Mouse (Mus musculus) cerebellum, postnatal 14 days (tissue): Measurements from ENCODE around the gene Nemp2.

Experiments
- DNase-seq, 2 experiments: peaks; one replicate each; pipeline ENCODE4 v3.0.0; 2021; ENCODE audit warnings: mixed read lengths in 2 of 2

Nemp2 gene

DNA sequence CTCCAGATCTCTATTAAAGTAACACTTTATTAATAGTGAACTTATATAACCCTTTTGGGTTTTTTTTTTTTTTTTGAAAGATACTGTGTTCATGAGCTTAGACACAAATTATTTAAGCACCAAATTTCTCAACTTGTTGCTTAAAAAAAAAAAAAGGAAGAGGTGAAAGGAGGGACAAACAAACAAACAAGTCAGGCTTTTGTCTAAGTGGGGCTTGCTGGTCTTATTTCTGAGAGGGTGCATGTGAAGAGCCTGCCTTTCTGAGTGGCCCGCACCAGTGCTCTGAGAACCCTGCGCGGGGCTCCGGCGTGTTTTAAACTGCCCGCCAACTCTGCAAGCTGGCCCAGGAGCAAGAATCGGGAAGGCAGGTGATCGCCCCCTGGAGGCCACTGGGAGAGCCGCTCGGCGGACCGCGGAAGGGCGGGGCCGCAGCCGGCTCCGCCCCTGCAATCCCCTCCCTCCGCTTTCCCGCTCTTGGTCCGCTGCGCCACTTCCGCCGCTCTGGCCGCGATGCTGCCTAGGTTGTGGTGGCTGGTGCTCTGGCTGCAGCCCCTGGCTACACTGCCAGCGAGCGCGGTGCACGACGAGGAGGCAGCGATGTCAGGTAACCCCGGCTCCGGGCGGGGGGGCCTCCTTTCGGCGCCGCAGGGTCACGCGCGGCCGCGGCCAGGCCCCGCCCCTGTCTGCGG, at the start of gene Nemp2:
Gene Nemp2 (plus strand): TSS at position 456 of the 689 bp plus-strand sequence.
- DNase-seq: peak; percentile 97 to 98

DNA sequence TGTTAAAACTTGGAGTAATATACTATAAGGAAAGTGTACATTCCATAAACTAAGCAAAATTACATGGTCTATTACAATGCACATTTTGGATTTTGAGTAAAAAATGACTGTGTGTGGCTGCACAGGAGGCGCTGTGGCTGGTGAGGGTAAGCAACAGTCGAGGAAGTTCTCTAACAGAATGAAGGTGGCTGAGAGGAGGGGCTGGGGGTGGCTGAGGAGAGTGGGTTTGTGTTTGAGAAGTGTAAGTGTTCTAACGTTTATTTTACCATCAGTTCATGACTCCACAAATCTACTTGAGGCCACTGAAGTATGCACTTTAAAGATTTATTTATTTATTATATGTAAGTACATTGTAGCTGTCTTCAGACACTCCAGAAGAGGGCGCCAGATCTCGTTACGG, 48.8 kb upstream of the Nemp2 start:
- no peak for DNase-seq

DNA sequence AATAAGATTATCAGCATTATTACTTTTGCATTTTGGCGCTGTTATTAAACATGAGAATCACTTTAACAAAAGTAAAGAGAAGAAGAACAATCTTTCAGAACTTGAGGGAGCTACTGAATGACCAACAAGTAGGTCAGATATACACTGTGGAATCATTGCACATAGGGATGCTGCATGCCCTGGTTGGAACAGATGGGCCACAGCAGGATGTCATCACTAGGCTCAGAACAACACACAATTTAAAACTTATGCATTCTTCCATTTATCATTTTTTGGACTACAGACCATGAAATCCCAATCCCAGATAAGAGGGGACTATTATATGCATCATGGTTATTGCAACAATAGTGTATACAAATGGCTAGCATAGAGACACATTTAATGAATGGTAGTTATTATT, 47.6 kb upstream of the Nemp2 start:
- peak in 1 of 2 experiments; percentile 26 for DNase-seq

DNA sequence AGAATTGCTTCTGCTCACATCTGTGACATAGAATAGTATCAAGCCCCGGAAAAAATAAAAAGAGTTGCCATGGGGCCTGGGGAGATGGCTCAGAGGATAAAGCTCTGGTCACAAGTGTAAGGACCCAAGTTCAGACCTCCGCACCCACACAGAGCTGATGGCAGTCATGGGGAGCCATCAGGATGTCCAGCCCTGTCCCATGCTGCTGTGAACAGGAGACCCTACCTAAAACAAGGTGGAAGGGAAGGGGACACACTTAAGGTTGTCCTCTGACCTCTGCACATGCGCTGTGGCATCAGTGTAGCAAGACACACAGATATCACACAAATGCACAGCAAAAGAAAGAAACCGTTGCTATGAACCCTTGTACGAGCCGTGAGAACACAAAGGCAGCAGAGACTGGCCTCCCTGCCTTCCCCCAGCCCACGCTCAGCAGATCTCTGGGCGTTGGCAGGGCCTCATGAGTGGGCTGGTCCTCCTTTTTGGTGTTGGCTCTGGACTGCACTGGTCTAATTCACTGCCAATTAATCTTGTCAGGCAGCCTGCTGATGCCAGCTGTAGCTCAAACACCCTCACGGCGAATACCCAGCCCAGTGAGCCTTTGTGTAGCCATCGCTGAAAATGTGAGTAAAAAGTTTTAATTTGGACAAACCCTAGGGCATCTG, 33.4 kb upstream of the Nemp2 start:
- DNase-seq: peak; percentile 82 to 84

DNA sequence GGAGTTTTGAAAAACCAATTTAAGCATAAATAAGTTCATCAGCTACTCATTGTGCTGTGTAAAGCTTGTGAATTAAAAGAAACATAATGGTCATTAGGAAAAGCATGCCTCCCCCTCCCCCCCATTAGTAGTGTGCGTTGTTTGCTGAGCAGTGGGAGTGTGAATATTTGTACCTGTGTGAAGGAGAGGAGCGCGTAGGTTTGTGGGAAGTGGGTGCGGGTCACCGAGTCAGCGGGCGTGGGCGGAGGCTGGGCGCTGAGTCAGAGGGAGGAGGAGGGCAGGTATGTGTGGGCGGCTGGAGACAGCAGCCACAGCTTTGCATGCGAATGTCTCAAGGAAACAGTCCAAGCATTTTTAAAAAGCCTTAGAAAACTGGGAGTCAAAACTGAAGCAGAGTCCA, 32.7 kb upstream of the Nemp2 start:
- peak; percentile 60 to 63 for DNase-seq

DNA sequence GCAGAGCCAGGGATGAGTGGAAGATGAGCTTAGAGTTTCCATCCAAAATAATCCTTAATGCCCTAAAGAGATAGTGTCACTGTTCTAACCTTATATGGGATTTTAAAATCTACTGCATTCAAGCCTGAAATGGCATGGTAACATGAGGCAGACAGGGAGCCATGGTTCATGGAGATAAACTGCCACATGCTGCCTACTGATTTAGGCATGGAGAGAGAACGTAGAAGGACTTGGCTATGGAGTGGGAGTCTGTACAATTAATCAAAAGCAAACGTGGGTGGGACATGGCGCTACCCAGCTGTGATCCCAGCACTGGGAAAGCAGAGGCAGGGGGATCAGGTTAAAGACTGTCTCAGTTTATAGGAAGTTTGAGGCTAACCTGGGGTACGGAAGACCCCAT, 32.1 kb upstream of the Nemp2 start:
- peak in 1 of 2 experiments; percentile 10 for DNase-seq

DNA sequence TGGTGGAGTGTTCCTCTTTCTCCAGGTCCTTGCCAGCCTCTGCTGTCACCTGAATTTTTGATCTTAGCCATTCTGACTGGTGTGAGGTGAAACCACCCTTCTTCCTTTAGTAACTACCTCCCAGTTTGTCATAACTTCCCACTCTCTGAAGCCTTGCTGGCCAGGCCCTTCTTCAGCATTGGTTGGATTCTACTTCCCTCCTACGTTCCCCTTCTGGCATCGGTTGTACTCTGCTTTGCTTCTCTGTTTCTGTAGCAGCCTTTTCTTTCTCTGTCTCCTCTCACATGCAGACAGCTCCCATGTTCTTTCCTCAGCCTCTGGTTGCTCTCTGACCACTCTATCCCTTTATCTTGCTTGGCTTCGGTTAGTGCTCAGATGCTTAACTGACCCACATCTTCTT, 29.0 kb upstream of the Nemp2 start:
- no peak for DNase-seq

DNA sequence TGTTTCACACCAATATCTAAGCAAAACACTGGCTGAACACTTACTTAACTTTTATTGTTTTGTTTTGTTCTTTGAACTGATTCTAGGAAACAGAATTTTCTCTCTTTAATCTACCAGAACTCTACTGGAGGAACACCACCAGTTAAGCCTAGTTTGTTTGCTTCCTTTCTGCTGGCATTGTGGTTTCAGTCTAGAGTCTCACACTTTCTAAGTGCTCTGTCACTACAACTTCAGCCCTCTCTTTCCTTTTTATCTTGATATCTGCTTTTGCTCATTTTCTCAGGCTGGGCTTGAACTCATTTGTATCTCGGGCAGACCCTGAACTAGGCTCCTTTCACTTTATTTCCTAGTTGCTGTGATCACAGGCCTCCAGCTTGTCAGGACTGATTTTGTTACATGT, 22.8 kb upstream of the Nemp2 start:
- DNase-seq: no peak

DNA sequence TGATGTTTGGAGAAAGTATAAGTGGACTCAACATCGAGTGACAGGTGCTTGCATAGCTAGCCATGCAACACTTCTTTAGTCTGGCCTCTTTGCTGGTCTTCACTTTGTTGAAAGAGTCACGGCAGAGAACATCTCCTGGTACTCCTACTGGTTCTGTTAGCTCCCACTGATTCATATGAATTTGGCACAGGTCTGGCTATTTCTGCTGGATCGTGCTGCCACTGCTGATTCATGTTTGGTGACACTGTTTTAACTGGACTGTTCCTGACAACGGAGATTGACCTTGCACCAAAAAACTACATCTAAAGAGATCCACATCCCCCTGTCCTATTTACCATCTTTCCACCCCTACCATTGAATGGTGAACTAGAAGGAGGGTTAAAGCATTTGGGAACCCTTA, 22.0 kb upstream of the Nemp2 start:
- DNase-seq: no peak

DNA sequence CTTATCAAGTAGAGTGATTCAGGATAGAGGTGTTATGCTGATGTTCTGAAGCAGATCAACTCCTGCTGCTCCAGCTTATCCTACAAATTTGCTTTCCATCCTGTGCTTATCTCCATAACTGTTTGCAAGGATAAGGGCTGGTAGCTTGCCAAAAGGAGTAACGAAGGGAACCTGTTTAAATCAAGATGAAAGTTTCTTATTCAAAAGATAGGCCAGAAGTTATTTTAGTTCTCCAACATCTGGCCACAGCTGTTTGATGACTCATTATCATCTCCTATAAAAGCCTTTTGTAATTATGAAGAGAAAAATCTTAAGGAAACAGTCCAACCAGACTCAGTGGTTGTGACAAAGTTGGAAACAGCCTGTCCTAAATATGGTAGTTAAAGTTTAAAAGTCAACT, 12.3 kb upstream of the Nemp2 start:
- DNase-seq: no peak

DNA sequence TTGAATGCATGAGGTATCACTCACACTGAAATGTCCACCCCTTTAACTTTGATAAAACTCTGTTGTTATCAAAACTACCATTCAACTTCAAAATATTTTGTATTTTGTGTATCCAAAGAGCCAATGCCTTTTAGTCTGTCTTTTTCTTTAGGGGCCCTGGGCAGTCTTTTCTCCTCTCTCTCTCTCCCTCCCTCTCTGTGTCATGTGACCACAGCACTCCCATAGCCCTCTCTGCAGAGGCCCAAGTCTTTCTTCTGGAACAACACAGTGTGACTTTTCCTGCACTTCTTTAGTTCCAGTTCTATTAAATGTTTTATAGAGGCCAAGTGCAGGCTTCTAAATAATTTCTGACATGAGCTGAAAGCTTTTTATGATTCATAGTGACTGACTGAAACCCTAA, 10.1 kb upstream of the Nemp2 start:
- no peak for DNase-seq

DNA sequence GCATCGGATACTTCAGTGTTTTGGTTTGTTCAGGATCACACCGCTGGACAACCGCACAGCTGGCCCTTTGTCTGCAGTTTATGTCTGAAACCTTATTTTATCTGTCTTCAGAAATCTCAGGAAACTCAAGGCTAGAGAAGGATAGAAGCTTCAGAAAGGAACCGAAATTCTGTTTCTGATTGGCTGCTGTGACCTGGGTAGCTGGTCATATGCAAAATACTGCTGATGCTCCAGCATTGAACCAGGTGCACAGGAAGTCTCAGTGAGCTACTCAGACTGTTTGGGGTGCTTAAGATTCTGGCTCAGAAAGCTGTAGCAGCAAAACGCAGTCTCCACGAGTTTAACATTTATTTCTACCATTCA, 415 bp downstream of the Nemp2 start:
- no peak for DNase-seq

DNA sequence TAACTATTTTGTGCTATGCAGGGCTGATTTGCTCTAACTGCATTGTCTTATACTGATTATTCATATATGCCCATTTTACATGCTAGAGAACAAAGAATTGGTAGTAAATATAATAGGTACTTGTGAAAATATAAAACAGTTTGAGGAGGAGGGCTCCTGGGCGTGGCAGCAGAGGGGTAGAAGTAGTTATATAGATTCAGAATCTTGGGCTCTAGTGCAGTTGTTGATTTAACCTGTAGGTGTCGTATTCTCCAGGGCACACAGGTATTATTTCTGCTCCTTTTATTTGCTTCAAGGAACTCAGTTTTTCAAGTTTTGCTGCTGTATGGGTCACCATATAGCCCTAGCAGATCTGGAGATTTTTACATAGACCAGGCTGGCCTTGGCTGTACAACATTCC, 1.1 kb downstream of the Nemp2 start:
- peak in 1 of 2 experiments; percentile 31 for DNase-seq

DNA sequence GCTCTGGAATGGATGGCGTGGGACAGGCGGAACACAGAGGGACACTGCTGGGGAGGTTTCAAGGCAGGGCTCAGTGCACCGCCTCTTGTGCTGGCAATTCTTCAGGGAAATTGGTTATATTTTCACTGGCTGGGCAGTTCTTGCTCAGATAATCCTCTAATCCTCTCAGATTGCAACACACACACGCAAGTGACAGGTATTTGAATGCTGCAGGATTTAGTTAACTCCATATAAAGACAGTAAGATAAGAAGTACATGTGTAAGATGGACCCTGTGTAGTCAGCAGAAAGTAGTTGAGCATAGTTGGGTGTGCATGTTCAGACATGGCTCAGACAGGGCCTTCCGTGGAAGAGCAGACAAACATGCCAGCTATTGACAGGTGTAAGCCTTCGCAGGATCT, 3.7 kb downstream of the Nemp2 start:
- no peak for DNase-seq

DNA sequence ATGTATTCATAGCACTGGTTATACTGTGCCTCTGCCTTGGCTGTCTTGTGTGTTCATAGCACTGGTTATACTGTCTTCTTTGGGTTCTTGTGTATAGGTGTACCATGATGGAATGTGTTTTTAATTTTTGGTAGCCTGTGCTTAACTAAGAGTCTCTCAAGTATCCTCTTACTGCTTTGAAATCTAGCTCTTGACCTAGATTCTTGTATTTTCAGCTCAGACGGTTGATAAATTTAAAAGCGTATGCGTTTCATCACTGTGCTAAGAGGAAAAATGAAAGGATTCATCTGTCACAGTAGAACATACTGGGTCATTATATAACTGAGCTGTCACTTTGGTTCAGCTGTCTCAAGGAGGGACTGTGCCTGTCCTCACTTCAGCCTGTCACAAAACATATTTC, 5.4 kb downstream of the Nemp2 start:
- DNase-seq: no peak

DNA sequence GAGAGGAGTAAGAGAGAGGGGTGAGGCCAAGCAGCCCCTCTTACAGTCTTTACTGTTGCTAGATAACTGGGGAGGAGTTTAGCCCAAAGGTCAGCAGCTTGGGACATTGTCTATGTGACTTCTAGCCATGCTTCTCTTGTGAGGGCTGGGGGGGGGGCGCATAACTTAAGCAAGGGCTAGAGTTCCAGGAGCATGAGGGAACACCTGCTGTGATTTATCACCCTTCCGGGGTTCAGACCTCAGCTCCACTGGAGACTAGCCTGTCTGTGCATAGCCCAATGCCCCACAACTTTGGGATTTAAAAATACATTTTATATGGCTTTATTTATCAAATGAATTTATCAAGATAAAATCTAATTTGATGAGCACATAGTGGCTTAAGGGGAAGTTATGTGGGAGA, 7.6 kb downstream of the Nemp2 start:
- DNase-seq: no peak

DNA sequence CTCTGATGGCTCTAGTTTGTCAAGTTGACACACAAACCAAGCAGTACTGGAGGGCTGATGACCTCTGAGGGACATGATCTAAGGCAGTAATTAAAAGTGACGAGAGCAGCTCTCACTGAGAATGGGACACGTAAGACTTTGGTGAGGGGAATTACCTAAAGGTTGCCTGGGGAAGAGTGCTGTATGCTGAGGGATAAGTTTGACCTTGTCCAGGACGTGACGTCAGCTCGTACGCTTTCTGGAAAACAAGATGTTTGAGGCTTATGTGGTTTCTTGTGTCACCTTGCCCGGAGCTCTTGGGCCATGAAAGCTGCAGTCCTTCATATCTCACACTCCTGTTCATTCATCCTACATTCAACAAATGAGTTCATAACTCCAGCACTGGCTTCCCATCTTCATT, 8.6 kb downstream of the Nemp2 start:
- DNase-seq: no peak

DNA sequence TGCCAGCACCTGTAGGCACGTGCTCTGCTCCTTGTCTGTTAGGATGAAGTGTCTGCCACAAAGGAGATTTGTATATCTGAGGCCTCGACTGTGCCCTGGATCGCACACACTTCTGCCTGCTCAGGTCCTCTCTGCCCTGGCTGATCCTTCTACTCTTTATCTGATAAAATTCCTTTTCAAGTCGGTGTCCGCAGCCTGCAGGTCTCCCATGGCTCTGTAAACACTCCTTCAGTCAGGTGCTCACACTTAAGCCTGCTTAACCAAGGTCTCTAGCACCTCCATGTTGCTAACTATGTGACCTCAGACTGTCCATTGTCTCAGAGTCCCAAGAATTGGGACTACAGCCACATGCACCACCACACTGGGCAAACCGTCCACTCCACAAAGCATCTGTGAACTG, 9.8 kb downstream of the Nemp2 start:
- DNase-seq: no peak

DNA sequence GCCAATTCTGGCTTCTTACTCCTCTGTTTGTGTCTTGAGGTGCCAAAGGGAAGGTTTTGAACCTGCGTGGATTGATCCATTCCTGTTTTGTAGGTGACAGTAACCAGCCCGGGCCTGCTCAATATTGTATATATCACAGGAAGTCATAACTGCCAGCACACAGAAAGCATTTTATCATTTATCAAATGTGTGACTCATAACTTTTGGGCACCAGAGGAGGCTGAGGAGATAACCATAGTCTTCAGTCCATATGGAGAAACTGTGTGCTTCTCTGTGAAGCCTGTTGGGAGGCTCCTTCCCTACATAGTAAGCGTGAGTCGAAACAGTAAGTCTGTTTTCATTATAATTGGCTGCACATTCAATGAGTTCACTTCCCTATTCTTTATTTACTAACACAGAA, 10.2 kb downstream of the Nemp2 start:
- no peak for DNase-seq

DNA sequence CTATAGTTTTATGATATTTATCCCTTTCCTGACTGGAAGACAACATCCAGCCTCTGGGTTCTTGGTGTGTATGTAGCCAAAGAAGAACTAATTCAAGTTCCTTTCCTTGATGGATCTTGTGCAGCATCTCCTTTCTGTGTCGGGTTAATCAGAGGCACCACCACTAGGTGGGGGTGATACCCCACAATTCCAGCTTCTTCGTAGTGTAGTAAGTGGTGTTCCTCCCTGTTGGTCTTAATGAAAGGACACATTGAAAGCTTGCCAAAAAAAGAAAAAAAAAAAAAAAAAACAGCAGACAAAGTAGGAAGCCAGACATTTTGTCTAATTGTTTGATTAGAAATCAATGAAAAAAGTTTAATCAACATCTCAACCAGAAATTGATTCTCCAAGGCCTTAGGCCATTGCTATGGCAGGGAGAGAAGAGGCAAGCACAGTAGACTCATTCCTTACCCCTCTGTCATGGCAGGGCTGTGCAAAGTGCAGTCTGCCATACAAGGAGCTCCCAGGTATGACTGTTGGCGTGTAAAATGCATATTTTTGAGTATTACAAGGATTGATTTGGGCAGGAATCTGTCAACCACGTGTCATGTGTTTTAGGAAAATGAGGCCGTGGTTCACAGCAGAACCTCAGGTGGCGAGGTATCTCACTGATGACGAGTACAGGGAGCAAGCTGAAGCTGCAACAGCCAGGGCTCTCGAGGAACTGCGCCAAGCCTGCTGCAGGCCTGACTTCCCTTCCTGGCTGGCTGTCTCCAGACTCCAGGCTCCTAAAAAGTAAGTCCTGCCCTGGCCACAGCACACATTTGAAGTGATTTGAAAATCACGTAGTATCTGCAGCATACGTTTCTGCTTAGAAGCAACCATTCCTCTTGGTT, 17.9 kb downstream of the Nemp2 start:
- peak; percentile 83 for DNase-seq

DNA sequence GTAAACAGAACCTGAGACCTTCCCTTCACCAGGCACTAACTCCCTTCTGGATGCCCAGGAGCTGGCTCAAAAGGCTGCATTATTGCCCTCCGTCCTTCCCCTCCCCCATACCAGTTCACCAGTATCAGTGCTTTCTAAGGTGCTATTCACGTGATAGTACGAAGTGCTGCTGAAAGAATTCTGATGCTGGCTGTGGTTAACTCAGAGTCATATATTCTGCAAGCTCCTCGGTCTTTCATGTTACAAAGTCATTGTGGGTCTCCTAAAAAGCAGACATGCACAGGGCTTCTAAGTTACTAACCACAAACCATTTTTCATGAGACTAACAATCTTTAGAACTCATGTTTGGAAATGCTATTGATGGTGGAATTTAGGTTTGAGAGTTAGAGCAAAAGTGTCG, 19.6 kb downstream of the Nemp2 start:
- DNase-seq: no peak

DNA sequence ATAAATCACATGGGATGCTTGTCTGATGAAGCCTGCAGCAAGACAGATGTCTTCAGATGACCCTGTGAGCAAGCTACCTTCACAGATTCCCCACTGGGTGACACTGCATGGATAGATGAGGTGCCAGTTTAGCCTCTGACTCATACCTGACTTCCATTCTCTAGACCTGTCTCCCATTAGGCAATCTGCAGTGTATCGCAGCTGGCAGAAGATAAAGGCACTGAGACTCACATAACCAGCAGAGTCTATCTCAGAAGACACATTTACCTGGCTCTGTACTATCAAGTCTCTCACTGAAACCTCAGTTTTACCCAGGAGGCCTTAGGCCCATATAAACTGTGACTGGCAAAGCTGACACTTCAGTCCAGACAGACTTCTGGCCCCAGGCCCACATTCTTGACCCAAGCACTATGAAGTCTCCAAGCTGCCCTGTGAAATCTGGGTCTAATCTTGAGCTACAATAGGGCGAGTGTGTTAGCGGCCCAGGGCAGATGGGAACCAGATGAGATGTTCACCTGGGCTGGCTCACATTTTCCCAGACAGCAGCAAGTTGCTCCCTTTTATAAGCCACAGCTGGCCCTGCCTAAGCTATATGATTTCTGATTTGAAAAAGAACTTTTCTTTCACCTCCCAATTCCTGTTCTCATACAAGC, 22.2 kb downstream of the Nemp2 start:
- DNase-seq: no peak

DNA sequence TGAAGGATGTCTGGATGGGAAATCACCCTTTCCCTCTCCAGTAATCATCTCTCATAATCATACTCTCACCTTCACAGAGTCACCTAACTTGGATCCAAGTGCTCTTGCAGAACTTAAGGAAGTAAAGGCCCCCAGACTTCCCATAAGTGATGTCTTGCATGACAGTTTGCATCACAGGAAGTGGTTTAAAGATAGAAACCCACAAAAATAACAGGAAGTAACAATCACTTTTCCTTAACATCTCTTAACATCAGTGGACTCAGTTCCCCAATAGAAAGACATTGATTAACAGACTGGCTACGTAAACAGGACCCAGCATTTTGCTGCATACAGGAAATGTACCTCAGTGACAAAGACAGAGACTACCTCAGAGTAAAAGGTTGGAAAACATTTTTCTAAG, 22.9 kb downstream of the Nemp2 start:
- DNase-seq: no peak
